Mouse (Mus musculus) embryonic fibroblast, embryonic 13.5 days (primary cell): ENCODE data around the gene Zdhhc20. TPM values are rescaled to one million over a fixed set of nuclear protein-coding genes. Genes with fewer than 3 reads are reported as not detected.
"Not testable (repeated sequence)": the region's sequence is repeated elsewhere in the genome, so short reads cannot be mapped to it uniquely, and the experiment has no call there.

Experiments used
- H3K27ac ChIP-seq: 2 replicates; pipeline ENCODE4 v1.5.1; 2012; ENCODE audit warnings: low read length, control low read depth, inconsistent platforms; ENCODE audit not compliant: insufficient read depth
- H3K4me1 ChIP-seq: 2 replicates; pipeline ENCODE4 v1.6.1; 2011; ENCODE audit warnings: low read length; ENCODE audit not compliant: control insufficient read depth, insufficient read depth
- H3K4me3 ChIP-seq: 2 replicates; pipeline ENCODE4 v1.5.1; 2011; ENCODE audit warnings: mild to moderate bottlenecking, control low read depth, low read length; ENCODE audit not compliant: insufficient read depth
- CTCF ChIP-seq: IDR thresholded peaks from 2 replicates; pipeline ENCODE4 v1.5.1; 2011; ENCODE audit warnings: mild to moderate bottlenecking, control low read depth, low read length, moderate library complexity, borderline replicate concordance; ENCODE audit not compliant: insufficient read depth
- POLR2A ChIP-seq: IDR thresholded peaks from 2 replicates; pipeline ENCODE4 v1.6.1; 2011; ENCODE audit warnings: low read depth, mild to moderate bottlenecking, control low read depth, low read length, moderate library complexity
- polyA plus RNA-seq: library from polyadenylated mRNA; stranded (reverse); fragments of >200 nt; gene quantifications from 2 replicates; pipeline ENCODE4 v1.2.4, GENCODE M21; 2011; ENCODE audit warnings: low read depth; ENCODE audit not compliant: missing spikeins, insufficient read length

Zdhhc20 gene
- polyA plus RNA-seq, 1 experiment: 75.6 TPM

DNA sequence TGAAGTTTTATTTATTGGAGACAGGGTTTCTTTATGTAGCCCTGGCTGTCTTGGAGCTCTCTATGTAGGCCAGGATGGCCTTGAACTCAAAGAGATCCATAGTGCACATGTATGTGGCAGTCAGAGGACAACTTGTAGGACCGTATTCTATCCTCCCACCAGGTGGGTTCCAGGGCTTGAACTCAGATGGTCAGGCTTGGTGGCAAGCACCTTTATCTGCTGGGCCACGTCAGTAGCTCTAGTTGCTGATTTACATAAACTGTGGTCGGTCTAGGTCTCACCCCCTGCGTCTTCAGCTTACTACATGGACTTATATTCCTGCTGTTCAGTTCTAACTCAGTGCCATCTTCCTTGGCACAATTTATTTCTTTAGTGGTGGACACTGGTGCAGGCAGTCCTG, 21.2 kb upstream of the Zdhhc20 start:
- TF ChIP-seq CTCF: no peak
- no peak for TF ChIP-seq POLR2A
- no peak overlapping the region for H3K4me3 ChIP-seq
- no peak overlapping the region for H3K27ac ChIP-seq
- H3K4me1 ChIP-seq: no peaks in the 10 kb centered on the region

DNA sequence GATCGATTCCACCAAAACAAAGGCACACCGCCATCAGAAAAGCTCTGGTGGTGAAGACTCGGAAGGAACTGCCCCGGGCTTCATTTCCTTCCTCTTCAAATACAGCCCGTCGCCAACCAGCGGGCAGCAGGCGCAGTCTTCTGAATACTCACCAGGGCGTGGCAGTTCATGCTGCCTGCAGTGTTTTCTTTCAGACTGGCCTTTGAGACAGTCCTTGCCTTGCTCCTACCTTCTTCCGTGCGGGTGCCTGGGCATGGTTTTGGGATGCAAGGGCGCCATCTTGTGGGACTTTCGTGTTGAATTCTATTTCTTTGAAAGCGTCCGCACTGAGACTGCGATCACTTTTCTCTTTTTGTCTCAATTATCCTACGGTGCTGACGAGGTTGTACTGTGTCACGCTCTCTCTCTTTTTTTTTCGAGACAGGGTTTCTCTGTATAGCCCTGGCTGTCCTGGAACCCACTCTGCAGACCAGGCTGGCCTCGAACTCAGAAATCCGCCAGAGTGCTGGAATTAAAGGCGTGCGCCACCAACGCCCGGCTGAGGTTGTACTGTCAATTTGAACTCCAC, 20.5 kb upstream of the Zdhhc20 start:
- TF ChIP-seq CTCF (peak; percentile 68; the same call in 1 of the 2 replicates), POLR2A (peak; percentile 22; the same call in 1 of the 2 replicates)
- Histone ChIP-seq H3K4me3 (no peak overlapping the region), H3K4me1 (no peaks in the 10 kb centered on the region), H3K27ac (no peak overlapping the region)

DNA sequence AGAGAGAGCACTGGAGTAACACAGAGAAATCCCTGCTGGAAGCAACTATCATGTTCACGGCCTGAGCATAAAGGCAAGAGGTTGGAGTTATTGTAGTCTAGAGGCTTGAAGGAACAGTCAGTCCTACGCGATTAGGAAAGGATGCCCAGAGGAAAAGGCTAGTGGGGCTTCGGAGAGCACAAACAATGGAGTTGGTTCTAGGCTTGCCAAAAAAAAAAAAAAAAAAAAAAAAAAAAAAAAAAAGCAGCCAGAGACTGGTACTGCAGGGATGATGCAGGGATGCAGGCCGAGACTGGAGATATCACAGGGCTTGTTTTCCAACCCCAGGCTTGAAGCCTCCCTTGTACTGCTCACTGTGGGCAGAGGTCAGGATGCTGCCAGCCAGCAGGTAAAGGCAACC, 19.2 kb upstream of the Zdhhc20 start:
- Histone ChIP-seq H3K27ac (no peak overlapping the region), H3K4me3 (no peak overlapping the region), H3K4me1 (no peaks in the 10 kb centered on the region)
- TF ChIP-seq CTCF: no peak
- no peak for TF ChIP-seq POLR2A

GRCm38 (mm10) chr14:57908431-57908830, 18.4 kb upstream of the Zdhhc20 start:
- no peak overlapping the region for H3K27ac ChIP-seq
- TF ChIP-seq POLR2A (no peak), CTCF (no peak)
- no peaks in the 10 kb centered on the region for H3K4me1 ChIP-seq
- H3K4me3 ChIP-seq: no peak overlapping the region

DNA sequence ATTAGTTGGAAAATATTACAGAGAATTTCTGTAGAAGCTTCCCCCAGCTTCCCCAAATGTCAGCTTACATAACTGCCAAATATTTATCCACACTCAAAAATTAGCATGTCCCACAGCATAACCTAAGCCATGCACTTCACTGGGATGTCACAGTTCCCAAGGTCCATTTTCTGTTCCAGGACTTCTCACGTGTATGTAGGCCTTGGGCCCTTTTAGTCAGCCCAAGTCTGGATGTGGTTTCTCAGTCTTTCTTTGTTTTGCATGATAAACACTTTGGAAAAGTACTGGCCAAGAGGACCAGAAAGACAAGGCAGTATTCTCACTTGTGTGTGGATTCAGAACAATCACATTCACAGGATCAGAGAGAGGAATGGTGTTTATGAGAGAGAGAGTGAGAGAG, 11.9 kb upstream of the Zdhhc20 start:
- Histone ChIP-seq H3K4me3 (no peak overlapping the region), H3K4me1 (no peaks in the 10 kb centered on the region), H3K27ac (no peak overlapping the region)
- no peak for TF ChIP-seq POLR2A
- no peak for TF ChIP-seq CTCF

DNA sequence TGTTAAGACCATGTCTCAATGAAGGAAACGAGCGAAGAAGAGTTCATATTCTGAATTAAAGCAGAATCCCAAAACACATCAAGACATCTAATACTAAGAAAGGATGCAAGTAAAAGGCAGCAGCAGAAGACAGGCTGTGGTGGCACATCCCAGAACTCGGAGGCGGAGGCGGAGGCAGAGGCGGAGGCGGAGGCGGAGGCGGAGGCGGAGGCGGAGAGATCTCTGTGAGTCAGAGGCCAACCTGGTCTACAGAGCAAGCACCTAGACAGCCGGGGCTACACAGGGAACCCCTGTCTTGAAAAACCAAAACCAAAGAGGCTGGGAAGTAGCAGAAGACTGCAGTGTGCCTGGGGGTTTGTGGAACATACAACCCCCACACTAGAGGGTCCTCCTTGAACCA, 6.8 kb upstream of the Zdhhc20 start:
- peaks cover 2% of the 10 kb centered on the region for H3K4me1 ChIP-seq
- no peak overlapping the region for H3K4me3 ChIP-seq
- H3K27ac ChIP-seq: no peak overlapping the region
- TF ChIP-seq CTCF (no peak), POLR2A (no peak)

DNA sequence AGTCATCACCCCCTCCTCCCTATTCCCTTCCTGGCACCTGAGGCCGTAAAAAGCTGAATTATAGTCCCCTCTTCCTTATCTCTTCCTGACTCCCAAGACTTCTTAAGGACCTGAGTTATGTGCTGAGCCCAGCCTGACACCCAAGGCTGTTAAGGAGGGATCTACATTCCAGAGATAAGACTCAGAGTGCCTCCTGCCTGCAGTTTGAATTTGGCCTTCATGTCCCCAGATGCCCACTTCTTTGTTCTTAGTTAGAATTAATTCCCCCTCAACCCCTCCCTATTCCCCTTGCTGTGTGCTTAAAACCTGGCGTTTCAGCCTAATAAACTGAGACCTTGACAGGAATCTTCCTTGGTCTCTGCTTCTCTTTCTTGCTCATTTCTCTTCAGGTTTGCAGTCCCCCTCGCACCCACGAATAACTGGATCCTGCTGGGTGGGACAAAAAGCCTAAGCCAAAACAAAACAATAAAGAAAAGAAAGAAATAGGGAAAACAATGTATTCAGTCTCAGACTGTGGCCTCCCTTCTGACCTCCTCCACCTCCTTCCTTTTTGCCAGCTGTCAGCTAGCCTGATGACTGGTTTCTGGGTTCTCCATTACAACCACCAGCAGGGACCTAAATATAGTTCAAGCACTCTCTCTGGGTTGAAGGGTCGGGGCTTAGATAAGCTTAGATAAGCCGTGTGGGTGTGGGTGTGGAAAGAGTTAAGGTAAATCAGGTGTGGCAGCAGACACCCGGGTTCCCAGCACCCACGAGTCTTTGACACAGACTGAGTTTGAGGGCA, 6.2 kb upstream of the Zdhhc20 start:
- H3K4me1 ChIP-seq: not testable (repeated sequence)

GRCm38 (mm10) chr14:57894346-57894745, 4.3 kb upstream of the Zdhhc20 start:
- TF ChIP-seq POLR2A (no peak), CTCF (no peak)
- Histone ChIP-seq H3K4me1 (peaks cover 2% of the 10 kb centered on the region), H3K27ac (peak overlapping the region; percentile 81), H3K4me3 (no peak overlapping the region)

More for the DNA sequence above, 6.2 kb upstream of the Zdhhc20 start:
- H3K4me3 ChIP-seq, H3K27ac ChIP-seq: not testable (repeated sequence)

- H3K27ac ChIP-seq: no peak overlapping the region
- no peak overlapping the region for H3K4me3 ChIP-seq
- no peak for TF ChIP-seq POLR2A
- no peak for TF ChIP-seq CTCF
- peaks cover 6% of the 10 kb centered on the region for H3K4me1 ChIP-seq
Measured at GRCm38 (mm10) chr14:57892961-57893360, 2.9 kb upstream of the Zdhhc20 start.

- Histone ChIP-seq H3K4me3 (peak overlapping the region; percentile 94), H3K4me1 (peaks cover 7% of the 10 kb centered on the region), H3K27ac (peak overlapping the region; percentile 44)
- TF ChIP-seq POLR2A (peak; percentile 45; the same call in 1 of the 2 replicates), CTCF (no peak)
Measured at GRCm38 (mm10) chr14:57889541-57890010, 500 bp downstream of the Zdhhc20 start.

DNA sequence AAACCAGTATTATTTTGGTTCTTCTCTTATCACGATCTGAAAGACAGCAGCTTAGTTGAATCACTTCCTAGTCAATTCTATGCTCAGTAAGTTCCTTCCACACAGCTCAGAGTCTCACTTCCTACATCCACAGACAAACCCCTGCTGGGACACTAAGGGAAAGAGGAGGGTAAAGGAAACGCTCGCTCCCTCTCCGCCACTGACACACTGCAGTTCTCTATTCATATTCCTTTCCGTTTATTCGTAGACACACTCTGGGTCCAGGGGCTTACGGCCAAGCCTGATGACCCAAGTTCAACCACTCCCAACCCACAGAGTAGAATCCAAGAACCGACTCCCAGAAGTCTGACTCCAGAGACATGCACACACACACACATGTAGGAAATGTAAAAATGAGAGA, 2.9 kb downstream of the Zdhhc20 start:
- no peak for TF ChIP-seq POLR2A
- no peak for TF ChIP-seq CTCF
- Histone ChIP-seq H3K4me1 (peaks cover 6% of the 10 kb centered on the region), H3K27ac (no peak overlapping the region), H3K4me3 (no peak overlapping the region)
